Mouse (Mus musculus) lung, adult 18-20 months (tissue): ENCODE data around the gene Adamts1.

Source experiments
- DNase-seq, 2 experiments: peaks; one replicate each; pipeline ENCODE4 v3.0.0; 2022; ENCODE audit warnings: mixed read lengths in 2 of 2

Adamts1 gene

DNA sequence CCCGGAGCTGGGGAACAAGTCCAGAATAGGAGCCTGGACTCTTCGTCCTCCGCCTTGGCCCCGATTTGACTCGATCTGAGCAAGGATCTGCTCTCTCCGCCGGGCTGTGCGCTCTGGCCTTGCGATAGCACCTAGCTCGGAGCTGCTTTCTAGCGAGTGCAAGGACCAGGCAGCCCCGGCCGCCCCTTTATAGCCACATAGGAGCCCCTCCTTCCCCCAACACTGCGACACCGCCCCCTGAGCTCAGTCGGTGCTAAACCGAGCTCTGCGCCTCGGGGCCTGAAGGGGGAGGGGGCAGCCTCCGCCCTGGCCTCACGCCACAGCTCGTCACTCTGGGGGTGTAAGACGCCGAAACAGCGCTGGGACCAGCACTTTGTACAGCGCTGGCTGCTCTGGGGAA, at the start of gene Adamts1:
Adamts1 (minus strand) TSS at position 160 of the 400 bp plus-strand sequence.
- peak; percentile 84 to 89 for DNase-seq

DNA sequence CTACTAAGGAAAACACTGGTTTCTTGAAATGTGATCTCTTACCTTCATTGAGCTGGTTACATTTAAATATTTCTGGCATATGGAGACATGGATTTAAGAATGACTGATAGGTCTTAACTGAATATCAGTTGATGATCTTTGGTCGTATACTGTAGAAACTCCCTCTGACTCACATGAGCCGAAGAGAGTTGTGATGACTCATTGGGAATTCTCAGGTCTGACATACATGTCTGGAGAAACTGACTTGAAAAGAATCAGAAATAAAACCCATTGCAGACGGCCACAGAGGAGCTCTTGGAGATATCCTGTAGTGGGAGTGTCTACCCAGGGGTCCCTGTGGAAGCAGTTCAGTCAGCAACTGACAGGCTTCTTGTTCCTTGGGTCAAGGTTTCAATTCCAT, 24.2 kb upstream of the Adamts1 start:
- no peak for DNase-seq

DNA sequence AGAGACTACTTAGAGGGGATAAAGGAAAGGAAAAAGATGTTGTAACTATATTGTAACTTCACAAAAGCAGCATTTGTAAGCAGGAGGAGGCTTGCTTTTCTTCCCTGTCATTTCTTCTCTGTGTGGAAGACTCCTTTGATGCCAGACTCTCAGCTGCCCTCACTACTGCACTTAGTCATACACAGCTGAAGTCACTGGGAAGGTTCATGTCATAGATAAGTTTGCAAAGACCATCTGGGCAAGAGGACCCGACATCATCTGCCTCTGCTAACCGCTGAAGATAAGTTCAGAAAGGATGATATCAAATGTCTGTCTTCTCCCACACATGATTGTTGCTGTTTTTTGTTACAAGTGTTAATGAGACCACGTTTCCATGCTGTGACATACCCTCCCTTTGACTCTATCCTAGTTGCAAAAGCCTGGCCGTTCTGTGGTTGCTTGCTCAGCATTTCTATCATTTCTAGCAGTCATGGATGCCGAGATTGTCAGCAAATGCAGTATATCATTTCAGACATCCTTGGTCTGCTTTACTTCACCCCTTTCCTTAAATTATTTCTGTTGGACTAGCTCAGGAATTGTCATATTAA, 19.5 kb upstream of the Adamts1 start:
- DNase-seq = no peak

DNA sequence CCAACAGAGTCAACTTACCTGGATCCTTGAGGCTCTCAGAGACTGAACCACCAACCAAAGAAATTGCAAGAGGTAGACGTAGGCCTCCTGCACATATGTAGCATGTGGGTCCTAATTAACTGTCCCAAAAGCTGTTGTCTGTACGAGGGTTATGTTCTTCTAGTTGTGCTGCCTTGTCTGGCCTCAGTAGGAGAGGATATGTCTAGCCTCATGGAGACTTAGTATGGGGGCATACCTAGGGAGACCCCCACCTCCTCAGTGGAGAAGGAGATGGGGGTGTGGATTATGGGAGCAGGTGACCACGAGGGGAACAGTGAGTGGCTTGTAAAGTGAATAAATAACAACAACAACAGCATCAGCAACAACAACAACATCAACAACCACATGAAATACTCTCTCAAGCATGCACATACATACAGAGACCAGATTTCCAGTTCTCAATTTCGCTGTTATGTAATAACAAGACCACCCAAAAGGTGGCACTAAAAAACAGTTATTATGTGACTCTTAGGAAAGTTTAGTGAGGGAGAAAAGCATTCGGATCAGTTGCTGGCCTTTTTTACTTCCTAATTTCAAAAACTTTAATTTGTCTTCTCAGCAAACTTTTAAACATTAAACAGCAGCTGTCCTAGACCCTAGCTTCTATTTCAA, 17.0 kb upstream of the Adamts1 start:
- no peak for DNase-seq

DNA sequence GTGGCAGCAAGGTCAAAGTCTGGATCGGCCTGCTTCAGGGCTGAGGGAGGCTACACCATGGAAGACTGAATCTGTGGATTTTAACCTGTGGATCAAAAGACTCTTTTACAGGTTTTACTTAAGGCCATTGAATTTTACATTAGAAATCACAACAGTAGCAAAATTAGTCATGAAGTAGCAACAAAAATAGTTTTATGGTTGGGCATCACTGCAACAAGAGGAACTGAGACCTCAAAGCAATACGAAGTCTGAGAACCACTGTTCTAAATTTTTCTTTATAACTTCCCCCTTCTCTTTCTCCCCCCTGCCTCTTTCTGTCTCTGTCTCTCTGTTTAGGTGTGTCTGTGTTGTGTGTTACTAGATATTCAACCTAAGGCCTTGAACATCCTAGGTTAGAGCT, 11.2 kb upstream of the Adamts1 start:
- DNase-seq = no peak

DNA sequence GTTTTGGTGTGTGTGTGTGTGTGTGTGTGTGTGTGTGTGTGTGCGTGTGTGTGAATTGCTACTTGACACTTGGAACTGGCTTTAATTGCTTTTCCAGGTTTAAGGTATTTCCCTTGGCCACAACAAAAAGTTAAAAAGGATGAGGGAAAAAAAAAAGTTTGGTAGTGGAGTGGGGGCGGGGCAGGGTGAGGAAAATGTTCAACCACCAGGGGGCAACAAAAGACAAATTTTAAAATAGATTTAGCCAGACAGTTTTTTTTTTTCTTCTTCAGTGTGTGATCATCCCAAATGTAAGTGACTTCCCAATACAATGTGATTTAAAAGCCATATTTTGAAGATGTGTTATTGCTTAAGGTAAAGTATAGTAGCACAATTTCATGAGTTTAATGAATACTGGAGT, 4.7 kb upstream of the Adamts1 start:
- peak; percentile 40 to 45 for DNase-seq

DNA sequence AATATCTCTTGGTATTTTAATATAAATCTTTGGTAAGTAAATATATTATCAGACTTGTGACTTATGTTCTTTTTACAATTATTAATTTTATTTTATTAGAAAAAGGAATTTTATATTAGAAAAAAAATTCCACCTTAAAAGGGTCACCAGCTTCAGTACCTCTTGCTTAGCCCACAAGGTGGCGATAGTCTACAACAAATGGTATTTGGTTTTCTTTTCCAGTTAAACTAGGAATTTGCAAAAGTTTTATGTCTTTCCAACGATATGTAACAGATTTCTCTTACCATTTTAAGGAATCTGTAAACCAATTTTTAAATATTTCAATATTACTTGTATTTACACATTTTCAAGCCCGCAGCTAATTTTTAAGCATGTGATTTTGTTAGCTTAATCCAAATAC, 4.2 kb upstream of the Adamts1 start:
- DNase-seq = peak in 1 of 2 experiments; percentile 46

DNA sequence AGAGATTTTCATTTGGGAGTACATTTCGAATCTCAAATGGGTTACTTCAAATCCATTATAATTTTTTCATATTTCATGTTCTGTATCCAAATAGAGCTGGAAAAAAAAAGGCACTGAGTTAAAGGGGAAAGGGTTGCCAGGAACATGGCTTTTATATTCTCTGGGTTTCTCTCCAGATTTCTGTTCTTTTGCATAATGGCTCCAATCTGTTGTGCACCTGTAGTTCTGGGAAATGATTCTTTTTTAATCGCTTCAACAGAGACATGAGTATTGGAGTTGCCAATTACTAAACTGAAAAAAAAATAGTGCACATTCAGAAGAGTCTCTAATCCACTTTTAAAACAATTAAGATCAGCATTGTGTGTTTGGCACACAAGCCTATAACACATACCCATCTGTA, 2.7 kb upstream of the Adamts1 start:
- no peak for DNase-seq

DNA sequence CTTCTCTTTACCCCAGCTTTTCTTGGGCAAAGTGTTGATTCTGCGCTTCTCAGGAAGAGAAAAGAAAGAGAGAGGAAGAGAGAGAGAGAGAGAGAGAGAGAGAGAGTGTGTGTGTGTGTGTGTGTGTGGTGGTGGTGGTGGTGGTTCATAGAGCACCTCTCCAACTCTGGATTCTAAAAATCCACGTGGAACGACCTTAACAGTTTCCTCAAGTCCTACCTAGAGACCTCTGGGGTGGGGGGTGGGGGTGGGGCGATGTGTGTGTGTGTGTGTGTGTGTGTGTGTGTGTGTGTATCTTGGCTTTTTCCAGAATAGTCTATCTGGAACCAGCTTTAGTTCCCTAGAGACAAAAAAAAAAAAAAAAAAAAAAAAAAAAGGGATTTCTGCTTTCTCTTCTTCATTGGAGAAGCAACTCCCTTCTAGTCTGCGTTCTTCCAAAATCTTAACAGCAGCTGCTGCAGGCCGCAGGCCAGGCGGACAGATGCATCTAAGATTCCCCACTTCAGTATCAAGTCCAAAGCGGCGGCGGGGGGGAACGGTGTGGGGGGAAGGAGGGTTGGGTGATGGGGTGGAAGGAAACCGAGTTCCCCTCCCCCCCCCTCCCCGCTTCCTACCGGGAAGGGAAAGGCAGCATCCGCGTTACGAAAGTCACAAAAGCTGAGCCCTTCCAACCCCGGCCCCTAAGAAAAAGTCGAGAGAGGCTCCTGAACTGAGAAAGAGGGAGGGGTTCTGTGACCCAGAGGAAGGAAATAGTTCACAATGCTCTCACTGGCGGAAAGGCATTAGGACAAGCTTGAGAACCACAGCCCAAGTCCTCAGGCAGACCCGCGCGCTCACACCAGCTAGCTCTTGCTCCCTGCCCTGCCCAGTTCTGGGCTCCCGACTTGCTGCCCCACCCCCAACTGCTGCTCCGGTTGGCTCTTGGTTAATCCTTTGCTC, 969 bp upstream of the Adamts1 start:
- peak; percentile 80 to 87 for DNase-seq

DNA sequence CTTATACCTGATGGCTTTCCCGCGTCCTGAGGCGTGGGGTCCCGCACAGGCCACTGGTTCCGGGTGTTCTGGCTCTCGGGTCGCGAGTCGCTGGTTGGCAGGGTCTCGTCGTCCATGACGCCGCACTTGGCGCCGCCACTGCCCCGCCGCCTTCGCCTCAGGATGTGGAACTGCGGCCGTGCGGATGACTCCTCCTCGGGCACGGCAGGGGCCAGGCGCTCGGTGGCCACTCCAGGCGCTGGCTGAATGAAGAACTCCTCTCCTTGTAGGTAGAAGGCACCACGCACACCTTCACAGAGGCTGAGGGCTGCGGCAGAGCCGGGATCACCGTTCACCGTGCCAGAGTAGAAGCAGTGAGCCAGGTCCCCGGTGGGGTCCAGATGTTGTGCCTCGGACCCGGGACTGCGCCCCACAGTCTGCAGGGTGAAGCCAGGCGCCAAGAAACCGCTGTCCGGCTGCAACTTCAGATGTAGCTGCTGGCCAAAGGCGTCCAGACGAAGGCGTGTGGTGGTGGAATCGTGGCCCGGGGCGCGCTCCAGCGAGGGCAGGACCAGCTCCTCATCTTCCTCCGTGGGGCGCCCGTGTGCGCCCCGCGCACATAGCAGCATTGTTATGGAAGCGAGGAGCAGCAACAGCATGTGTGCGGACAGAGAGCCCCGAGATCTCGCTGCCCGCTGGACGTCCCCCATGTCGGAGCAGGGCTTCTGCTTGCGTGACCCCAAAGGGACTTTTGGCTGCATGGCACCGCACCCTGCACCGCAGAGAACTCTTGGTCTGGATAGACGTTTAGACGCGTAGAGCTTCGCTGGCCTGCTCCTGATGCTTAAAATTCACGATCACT, 722 bp downstream of the Adamts1 start:
- peak; percentile 33 to 57 for DNase-seq

DNA sequence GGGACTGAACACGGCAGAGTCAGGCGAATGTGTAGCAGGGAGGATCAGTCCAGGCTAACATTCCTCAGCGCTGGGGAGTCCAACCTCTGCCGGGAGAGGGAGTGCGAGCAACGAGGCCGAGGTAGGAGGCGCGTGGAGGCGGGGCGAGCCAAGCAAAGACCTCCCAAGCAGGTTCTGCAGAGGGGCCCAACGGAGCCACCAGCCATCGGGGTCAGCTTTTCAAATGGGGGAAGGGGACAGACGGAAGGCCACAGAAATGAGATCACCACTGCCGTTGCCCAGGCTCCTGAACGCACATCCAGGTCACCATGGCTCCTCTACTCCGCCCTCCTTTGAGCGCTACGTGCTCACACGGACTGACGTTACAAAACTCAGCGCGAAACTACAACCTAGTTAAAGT, 1.7 kb downstream of the Adamts1 start:
- peak; percentile 79 to 82 for DNase-seq

DNA sequence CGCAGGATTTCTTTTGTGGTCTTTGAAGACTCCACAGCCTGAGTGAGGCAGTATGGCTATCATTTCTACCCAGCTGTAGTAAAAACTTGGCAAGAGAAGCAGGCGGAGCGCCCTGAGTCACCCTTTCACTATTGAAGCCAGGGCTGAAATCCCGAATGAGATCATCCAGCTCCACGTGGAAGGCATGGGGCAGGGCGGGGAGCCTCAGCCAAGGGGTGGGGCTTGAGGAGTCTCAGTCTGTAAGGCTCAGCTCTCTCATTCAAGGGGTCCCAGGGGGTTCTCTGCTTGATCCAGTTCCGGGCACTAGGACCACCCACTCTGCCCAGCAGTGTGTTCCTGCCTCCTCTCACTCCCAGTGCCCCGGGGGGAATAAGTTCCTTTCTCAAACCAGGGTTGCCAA, 2.2 kb downstream of the Adamts1 start:
- DNase-seq = peak; percentile 90 to 93

DNA sequence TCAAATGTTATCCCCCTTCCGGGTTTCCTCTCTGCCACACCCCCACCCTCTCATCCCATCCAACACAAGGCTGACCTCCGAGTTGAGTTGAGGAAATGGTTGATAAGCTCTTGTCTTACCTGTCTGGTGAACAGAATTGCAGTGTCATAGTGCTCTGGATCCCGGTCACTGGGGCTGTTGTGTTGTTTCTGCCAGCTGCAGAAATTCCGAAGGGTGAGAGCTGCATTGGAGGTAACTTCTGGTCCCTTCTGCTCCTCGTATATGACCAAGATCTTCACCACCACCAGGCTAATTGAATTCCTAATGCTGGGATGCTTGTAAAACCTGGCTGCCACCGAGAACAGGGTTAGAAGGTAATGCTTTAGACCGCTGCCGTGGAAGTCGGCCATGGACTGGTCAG, 2.9 kb downstream of the Adamts1 start:
- DNase-seq = no peak

DNA sequence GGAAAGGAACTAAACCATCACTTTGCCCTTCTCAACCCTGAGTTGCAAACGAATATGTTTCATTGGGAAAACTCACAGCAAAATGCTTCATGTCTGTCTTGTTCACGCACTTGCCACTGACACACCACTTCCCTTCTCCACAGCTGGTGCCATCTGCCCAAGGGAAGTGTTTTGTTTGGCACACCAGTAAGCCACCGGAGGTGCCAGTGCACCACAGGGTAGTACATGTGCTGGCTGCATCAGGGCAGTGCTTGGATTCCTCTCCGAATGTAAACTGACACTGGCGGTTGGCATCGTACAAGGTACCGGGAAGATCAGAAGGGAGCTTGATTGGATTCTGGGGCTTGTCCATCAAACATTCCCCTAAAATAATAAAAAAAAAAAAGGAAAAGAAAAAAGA, 4.6 kb downstream of the Adamts1 start:
- no peak for DNase-seq

DNA sequence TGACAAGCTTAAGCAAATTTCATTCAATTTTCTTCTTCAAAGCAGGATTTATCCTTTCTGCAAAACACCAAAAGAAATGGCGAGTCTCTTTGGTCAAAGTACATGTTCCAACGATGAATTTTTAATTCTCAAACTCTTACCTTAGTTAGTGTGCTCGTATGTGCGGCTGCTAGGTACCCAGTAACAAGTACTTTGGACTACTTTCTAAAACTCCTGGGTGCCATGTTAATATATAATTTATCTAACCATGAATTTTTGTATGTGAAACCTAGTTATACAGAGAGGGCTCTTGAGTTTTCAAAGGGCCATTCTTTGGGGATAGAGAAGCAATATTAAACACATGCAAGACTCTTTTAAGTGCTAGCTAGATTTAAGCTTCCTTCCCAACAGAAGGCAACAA, 5.8 kb downstream of the Adamts1 start:
- DNase-seq = no peak

DNA sequence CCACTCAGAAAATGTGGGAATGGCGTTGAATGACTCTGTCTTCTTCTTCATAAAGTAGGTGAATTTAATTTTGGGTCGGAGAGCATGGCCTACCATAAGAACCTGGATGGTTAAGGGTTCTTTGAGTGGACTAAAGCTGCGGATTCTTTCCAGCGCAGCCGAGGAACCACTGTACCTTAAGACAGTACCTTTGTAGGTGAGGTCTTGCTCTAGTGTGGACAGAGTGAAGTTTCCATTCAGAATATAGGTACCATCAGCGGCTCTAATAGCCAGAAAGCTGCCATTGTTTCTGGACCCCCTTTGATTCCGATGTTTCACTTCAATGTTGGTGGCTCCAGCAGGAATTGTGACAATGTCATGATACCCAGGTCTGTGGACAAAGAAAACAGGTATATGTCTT, 7.2 kb downstream of the Adamts1 start:
- DNase-seq = no peak

DNA sequence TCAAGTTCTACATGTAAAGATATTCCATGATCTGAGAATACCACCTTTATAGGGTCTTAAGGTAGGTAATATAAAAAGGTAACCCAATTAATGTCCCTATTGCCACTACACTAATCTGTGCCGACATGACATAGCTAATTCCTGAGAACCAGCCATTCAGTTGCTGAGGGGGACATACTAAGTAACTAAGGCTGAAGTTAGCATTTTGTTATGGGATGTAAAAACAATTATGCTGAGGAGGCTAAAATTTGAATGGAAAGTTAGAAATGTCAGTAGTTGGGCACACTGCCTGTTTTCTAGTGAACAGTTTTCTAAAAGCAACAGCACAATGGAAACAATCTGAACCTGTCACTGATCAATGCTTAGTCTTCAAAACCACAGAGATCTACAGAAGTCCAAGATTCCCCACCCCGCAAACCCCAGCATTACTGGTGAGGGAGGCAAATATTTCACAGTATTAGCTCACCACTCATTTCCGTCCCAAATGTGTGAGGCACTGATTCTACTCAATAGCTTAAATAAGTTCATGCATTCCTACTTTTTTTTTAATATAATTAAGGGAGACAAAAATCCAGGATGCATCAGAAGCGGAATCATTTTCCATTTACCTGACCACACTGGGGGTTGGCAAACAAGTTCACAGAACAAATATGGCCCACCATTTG, 9.6 kb downstream of the Adamts1 start:
- DNase-seq = no peak

DNA sequence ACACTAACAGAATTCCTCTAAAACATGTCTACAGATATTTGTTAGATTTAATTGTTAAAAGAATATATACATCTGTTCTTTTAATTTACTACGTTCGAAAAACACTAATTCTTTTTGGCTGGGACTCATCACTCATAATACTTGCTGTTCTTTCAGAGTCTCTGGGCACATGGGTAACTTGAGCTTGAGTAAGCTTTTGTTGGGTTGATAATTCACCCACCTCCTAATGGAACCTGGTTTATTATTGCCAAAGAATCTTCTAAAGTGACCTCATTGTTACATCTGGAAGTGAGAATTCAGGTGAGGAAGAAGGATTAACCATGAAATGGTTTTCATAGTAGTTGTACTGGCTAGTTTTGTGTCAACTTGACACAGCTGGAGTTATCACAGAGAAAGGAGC, 21.8 kb downstream of the Adamts1 start:
- no peak for DNase-seq

DNA sequence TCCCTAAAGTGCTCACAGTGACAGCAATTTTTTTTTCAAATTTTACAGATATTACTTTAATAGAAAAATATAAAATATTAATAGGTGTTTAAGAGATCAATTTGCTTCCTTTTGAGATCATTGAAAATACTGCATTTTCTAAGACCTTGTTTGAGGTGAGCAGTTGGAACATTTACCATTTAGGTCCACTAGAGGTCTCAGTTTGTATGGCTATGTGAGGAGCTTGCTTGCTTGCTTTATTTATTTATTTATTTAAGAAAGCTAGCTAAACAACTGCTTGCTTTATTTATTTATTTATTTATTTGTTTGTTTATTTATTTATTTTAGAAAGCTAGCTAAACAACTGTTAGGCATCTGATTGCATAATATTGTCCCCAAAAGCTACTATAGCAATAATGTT, 23.1 kb downstream of the Adamts1 start:
- no peak for DNase-seq

DNA sequence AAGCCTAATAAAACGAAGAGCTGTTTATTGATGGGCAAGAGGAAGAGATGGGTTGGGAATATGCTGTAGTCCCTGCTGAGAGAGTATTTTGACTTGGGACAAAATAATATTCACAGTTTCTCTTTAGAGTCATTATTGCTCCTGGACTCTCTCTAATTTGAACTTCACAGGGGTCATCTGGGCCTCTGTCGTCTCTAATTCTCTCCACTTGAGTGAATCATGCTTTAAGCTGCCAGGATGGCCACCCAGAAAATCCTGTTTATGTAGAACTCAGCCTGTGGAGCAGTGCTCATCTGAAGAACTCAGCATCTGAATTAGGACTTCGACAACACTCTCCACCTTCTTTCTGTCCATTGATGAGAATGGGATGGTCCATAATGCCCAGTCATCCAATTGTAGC, 30.6 kb downstream of the Adamts1 start:
- DNase-seq = no peak

DNA sequence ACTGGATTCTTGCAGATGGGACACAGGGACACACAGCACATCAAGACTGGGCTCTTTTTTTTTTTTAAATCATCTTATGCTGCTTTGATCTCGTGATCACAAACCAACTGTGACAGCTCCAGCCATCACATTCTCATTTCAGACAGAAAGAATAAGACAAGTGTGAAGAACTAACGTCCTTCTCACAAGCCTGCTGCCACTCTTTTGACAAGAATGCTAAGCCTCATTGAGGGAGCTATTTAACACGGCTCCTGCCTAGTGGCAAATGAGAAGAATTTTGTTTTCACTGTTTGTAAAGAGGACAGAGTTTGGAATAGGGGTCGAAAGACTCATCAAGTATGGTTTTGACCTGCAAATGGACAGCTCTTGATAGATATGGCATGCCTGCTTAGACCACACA, 35.6 kb downstream of the Adamts1 start:
- no peak for DNase-seq

DNA sequence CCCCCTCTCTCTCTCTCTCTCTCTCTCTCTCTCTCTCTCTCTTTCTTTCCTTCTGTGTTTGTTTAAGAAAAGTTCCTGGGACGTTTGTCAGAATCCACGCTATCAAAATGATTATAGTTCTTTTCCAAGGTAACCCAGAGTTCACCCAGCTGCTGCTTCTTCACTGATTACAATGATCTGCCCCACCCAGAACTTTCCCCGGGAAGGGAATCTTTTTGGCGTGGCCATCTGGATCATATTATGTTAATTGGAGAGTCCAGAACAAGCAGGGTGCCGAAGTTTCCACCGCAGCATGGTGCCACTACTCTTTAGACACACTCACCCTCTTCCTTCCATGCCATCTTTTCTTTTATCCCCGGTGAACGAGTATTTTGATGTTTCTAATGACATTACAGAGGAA, 37.2 kb downstream of the Adamts1 start:
- peak in 1 of 2 experiments; percentile 14 for DNase-seq
